Mouse (Mus musculus) MEL (cell line): ENCODE results near the gene Pla2g1b. TPM values are rescaled to one million over a fixed set of nuclear protein-coding genes. Genes with fewer than 3 reads are reported as not detected.
A peak's percentile ranks its signal among the peaks of the same experiment; 100 is the strongest.

Source experiments
- DNase-seq: peaks from one replicate; pipeline ENCODE4 v3.0.0; 2011; ENCODE audit warnings: low read depth, low spot score
- H3K27ac ChIP-seq: 2 replicates; pipeline ENCODE4 v1.5.1; 2012; ENCODE audit warnings: low read depth, mild to moderate bottlenecking, control low read depth, low read length, moderate library complexity; ENCODE audit not compliant: control insufficient read depth
- H3K27me3 ChIP-seq, 2 experiments: fragments of 150-350 bp in 1 of 2; sonication (generic) in 1 of 2; 2 replicates each; pipeline ENCODE4 v1.6.1; 2012; ENCODE audit warnings: low read length in 2 of 2, mild to moderate bottlenecking in 2 of 2, improper control_type of control experiment in 1 of 2, moderate library complexity in 1 of 2; ENCODE audit not compliant: insufficient read depth in 2 of 2, control insufficient read depth in 1 of 2
- H3K36me3 ChIP-seq, 2 experiments: 2 replicates each; pipeline ENCODE4 v1.6.1; 2012 to 2014; ENCODE audit warnings: low read length in 2 of 2, improper control_type of control experiment in 1 of 2, inconsistent platforms in 1 of 2, mild to moderate bottlenecking in 1 of 2; ENCODE audit not compliant: insufficient read depth in 2 of 2, control insufficient read depth in 1 of 2
- H3K4me1 ChIP-seq, 2 experiments: fragments of 150-350 bp in 1 of 2; sonication (generic) in 1 of 2; 2 replicates each; pipeline ENCODE4 v1.6.1; 2012; ENCODE audit warnings: low read length in 2 of 2, improper control_type of control experiment in 1 of 2, mild to moderate bottlenecking in 1 of 2; ENCODE audit not compliant: insufficient read depth in 2 of 2, control insufficient read depth in 1 of 2
- H3K4me3 ChIP-seq, 2 experiments: fragments of 150-350 bp in 1 of 2; sonication (generic) in 1 of 2; 2 replicates each; pipeline ENCODE4 v1.5.1; 2012; ENCODE audit warnings: low read depth in 2 of 2, low read length in 2 of 2, mild to moderate bottlenecking in 2 of 2, moderate library complexity in 2 of 2, control low read depth in 1 of 2, improper control_type of control experiment in 1 of 2; ENCODE audit not compliant: control insufficient read depth in 1 of 2, insufficient read depth in 1 of 2
- H3K79me2 ChIP-seq: 2 replicates; pipeline ENCODE4 v1.6.1; 2012; ENCODE audit warnings: mild to moderate bottlenecking, low read length, moderate library complexity; ENCODE audit not compliant: control insufficient read depth, poor library complexity, insufficient read depth
- H3K9ac ChIP-seq: 2 replicates; pipeline ENCODE4 v1.6.1; 2012; ENCODE audit warnings: low read depth, mild to moderate bottlenecking, control low read depth, low read length, moderate library complexity; ENCODE audit not compliant: control insufficient read depth, poor library complexity, severe bottlenecking
- H3K9me3 ChIP-seq: fragments of 150-350 bp; sonication (generic); replicated peaks from 2 replicates; pipeline ENCODE4 v1.6.1; 2012; ENCODE audit warnings: mild to moderate bottlenecking, low read length, improper control_type of control experiment, moderate library complexity; ENCODE audit not compliant: insufficient read depth
- CHD2 ChIP-seq: IDR thresholded peaks from 2 replicates; pipeline ENCODE4 v1.6.1; 2011; ENCODE audit warnings: low read length, improper control_type of control experiment
- CTCF ChIP-seq, 3 experiments: IDR thresholded peaks in 2 of 3; conservative IDR thresholded peaks in 1 of 3; 2 replicates each; pipeline ENCODE4 v1.5.1; 2011 to 2012; ENCODE audit warnings: low read length in 3 of 3, low read depth in 2 of 3, mild to moderate bottlenecking in 2 of 3, improper control_type of control experiment in 1 of 3, inconsistent platforms in 1 of 3, mixed read lengths in 1 of 3, moderate library complexity in 1 of 3; ENCODE audit not compliant: control insufficient read depth in 1 of 3, insufficient read depth in 1 of 3, poor library complexity in 1 of 3, severe bottlenecking in 1 of 3
- E2F4 ChIP-seq: IDR thresholded peaks from 2 replicates; pipeline ENCODE4 v1.6.1; 2011; ENCODE audit warnings: low read depth, low read length, improper control_type of control experiment, borderline replicate concordance
- ELF1 ChIP-seq: IDR thresholded peaks from 2 replicates; pipeline ENCODE4 v1.6.1; 2014; ENCODE audit warnings: low read depth, mild to moderate bottlenecking, inconsistent platforms, low read length, improper control_type of control experiment, moderate library complexity
- EP300 ChIP-seq, 2 experiments: IDR thresholded peaks; 2 replicates each; pipeline ENCODE4 v1.6.1; 2011; ENCODE audit warnings: improper control_type of control experiment in 2 of 2, low read length in 2 of 2, low read depth in 1 of 2, mild to moderate bottlenecking in 1 of 2
- GATA1 ChIP-seq: IDR thresholded peaks from 2 replicates; pipeline ENCODE4 v1.6.1; 2011; ENCODE audit warnings: low read depth, low read length, improper control_type of control experiment
- JUND ChIP-seq: IDR thresholded peaks from 2 replicates; pipeline ENCODE4 v1.6.1; 2011; ENCODE audit warnings: low read depth, mild to moderate bottlenecking, improper control_type of control experiment, low read length
- KAT2A ChIP-seq: conservative IDR thresholded peaks from 2 replicates; pipeline ENCODE4 v1.6.1; 2012; ENCODE audit warnings: low read depth, low read length, improper control_type of control experiment, inconsistent platforms
- MEF2A ChIP-seq: IDR thresholded peaks from 2 replicates; pipeline ENCODE4 v1.6.1; 2014; ENCODE audit warnings: low read depth, mild to moderate bottlenecking, inconsistent platforms, low read length, improper control_type of control experiment; ENCODE audit not compliant: poor library complexity, insufficient replicate concordance, severe bottlenecking; ENCODE audit errors: extremely low read depth
- MYC ChIP-seq: IDR thresholded peaks from 2 replicates; pipeline ENCODE4 v1.6.1; 2011; ENCODE audit warnings: low read depth, mild to moderate bottlenecking, low read length, improper control_type of control experiment, moderate library complexity
- NELFE ChIP-seq: IDR thresholded peaks from 2 replicates; pipeline ENCODE4 v1.6.1; 2011; ENCODE audit warnings: low read depth, low read length, improper control_type of control experiment
- NRF1 ChIP-seq: IDR thresholded peaks from 2 replicates; pipeline ENCODE4 v1.6.1; 2014; ENCODE audit warnings: low read depth, mild to moderate bottlenecking, inconsistent platforms, low read length, improper control_type of control experiment, moderate library complexity; ENCODE audit not compliant: poor library complexity, insufficient read depth, severe bottlenecking
- POLR2AphosphoS2 ChIP-seq: IDR thresholded peaks from 2 replicates; pipeline ENCODE4 v1.6.1; 2011; ENCODE audit warnings: low read length, improper control_type of control experiment
- POLR2AphosphoS5 ChIP-seq: IDR thresholded peaks from 2 replicates; pipeline ENCODE4 v1.6.1; 2012; ENCODE audit warnings: low read depth, borderline replicate concordance, mild to moderate bottlenecking, inconsistent platforms, low read length, moderate library complexity, mixed read lengths
- RAD21 ChIP-seq: IDR thresholded peaks from 2 replicates; pipeline ENCODE4 v1.6.1; 2011; ENCODE audit warnings: mild to moderate bottlenecking, low read depth, low read length, improper control_type of control experiment
- RCOR1 ChIP-seq: IDR thresholded peaks from 2 replicates; pipeline ENCODE4 v1.6.1; 2012; ENCODE audit warnings: low read depth, mild to moderate bottlenecking, inconsistent platforms, low read length, improper control_type of control experiment
- SIN3A ChIP-seq: IDR thresholded peaks from 2 replicates; pipeline ENCODE4 v1.6.1; 2012; ENCODE audit warnings: low read length, improper control_type of control experiment, inconsistent platforms
- SMC3 ChIP-seq: IDR thresholded peaks from 2 replicates; pipeline ENCODE4 v1.6.1; 2011; ENCODE audit warnings: low read depth, low read length, improper control_type of control experiment
- TAL1 ChIP-seq: IDR thresholded peaks from 2 replicates; pipeline ENCODE4 v1.6.1; 2012; ENCODE audit warnings: mild to moderate bottlenecking, inconsistent platforms, low read length, moderate library complexity, mixed read lengths
- USF1 ChIP-seq: IDR thresholded peaks from 2 replicates; pipeline ENCODE4 v1.6.1; 2014; ENCODE audit warnings: low read depth, mild to moderate bottlenecking, inconsistent platforms, low read length, improper control_type of control experiment, moderate library complexity
- USF2 ChIP-seq, 2 experiments: IDR thresholded peaks; 2 replicates each; pipeline ENCODE4 v1.6.1; 2011 to 2012; ENCODE audit warnings: improper control_type of control experiment in 2 of 2, low read length in 2 of 2, borderline replicate concordance in 1 of 2, inconsistent platforms in 1 of 2, low read depth in 1 of 2, mild to moderate bottlenecking in 1 of 2; ENCODE audit not compliant: insufficient read depth in 1 of 2
- ZC3H11A ChIP-seq: IDR thresholded peaks from 2 replicates; pipeline ENCODE4 v1.6.1; 2012; ENCODE audit warnings: low read depth, mild to moderate bottlenecking, inconsistent platforms, low read length, improper control_type of control experiment
- ZKSCAN1 ChIP-seq: IDR thresholded peaks from 2 replicates; pipeline ENCODE4 v1.6.1; 2012; ENCODE audit warnings: low read depth, mild to moderate bottlenecking, inconsistent platforms, low read length, improper control_type of control experiment, moderate library complexity
- ZMIZ1 ChIP-seq: IDR thresholded peaks from 2 replicates; pipeline ENCODE4 v1.6.1; 2012; ENCODE audit warnings: low read depth, mild to moderate bottlenecking, inconsistent platforms, low read length, improper control_type of control experiment, moderate library complexity
- polyA plus RNA-seq, 2 experiments: library from polyadenylated mRNA; stranded (reverse) in 1 of 2; unstranded in 1 of 2; fragments of >175 nt in 1 of 2; fragments of >200 nt in 1 of 2; gene quantifications; 2 replicates each; pipeline versions ENCODE4 v1.2.1 to v1.2.4; 2012; ENCODE audit warnings: low replicate concordance in 2 of 2, low read depth in 1 of 2; ENCODE audit not compliant: insufficient read length in 2 of 2, insufficient read depth in 1 of 2, missing spikeins in 1 of 2
- total RNA-seq: library from RNA; depleted of rRNA; stranded (reverse); fragments of 300-350 nt; gene quantifications from 2 replicates; pipeline ENCODE4 v1.2.3, GENCODE M21; 2012

Gene Pla2g1b
- total and polyA plus RNA-seq, 3 experiments: 0.58 to 6.6 TPM; not detected in 1

- no peak for TF ChIP-seq NELFE
- no peak for TF ChIP-seq USF1
- TF ChIP-seq POLR2AphosphoS2: no peak
- TF ChIP-seq SMC3: peak; percentile 53
- no peak for TF ChIP-seq JUND
- TF ChIP-seq, all 39 proteins: peak for 14
Observed at GRCm38 (mm10) chr5:115465642-115466420, at the start of gene Pla2g1b (continued).

GRCm38 (mm10) chr5:115428831-115429358, 37.2 kb upstream of the Pla2g1b start:
- Histone ChIP-seq H3K4me1 (peaks cover 8 to 11% of the 10 kb centered on the region in 2 experiments; a peak in 3 of 4 replicates), H3K79me2 (no peaks in the 10 kb centered on the region), H3K9me3 (no peaks in the 10 kb centered on the region), H3K27me3 (no peaks in the 10 kb centered on the region), H3K4me3 (no peak overlapping the region), H3K27ac (no peak overlapping the region), H3K9ac (no peak overlapping the region), H3K36me3 (peaks cover 0 to 8% of the 10 kb centered on the region in 2 experiments; a peak in 2 of 4 replicates)
- DNase-seq: no peak
- TF ChIP-seq RCOR1: no peak
- no peak for TF ChIP-seq ZMIZ1
- no peak for TF ChIP-seq POLR2AphosphoS5
- TF ChIP-seq ELF1: no peak
- no peak for TF ChIP-seq GATA1
- TF ChIP-seq USF2 (IDR thresholded peaks at IDR 0.05; ENCODE audit: borderline replicate concordance in 1 of 2, insufficient read depth in 1 of 2, low read depth in 1 of 2, low read length in 2 of 2): no peak
- no peak for TF ChIP-seq SIN3A
- TF ChIP-seq ZC3H11A: no peak

GRCm38 (mm10) chr5:115429359-115430186, 36.5 kb upstream of the Pla2g1b start, which contains the start of gene Msi1:
Gene Msi1, plus strand, starts transcription at chr5:115429599.
- Histone ChIP-seq H3K4me1 (peaks cover 8 to 11% of the 10 kb centered on the region in 2 experiments; a peak in 3 of 4 replicates), H3K27ac (no peak within 1 kb of the TSS), H3K27me3 (no peaks in the 10 kb centered on the region), H3K9me3 (no peaks in the 10 kb centered on the region), H3K36me3 (peaks cover 0 to 8% of the 10 kb centered on the region in 2 experiments; a peak in 2 of 4 replicates), H3K9ac (no peak within 1 kb of the TSS), H3K79me2 (no peaks in the 10 kb centered on the region), H3K4me3 (no peak within 1 kb of the TSS)
- DNase-seq: no peak
- no peak for TF ChIP-seq ZC3H11A
- TF ChIP-seq POLR2AphosphoS5: no peak
- TF ChIP-seq USF2 (IDR thresholded peaks at IDR 0.05; ENCODE audit: borderline replicate concordance in 1 of 2, insufficient read depth in 1 of 2, low read depth in 1 of 2, low read length in 2 of 2): no peak
- no peak for TF ChIP-seq ELF1
- no peak for TF ChIP-seq MEF2A
- no peak for TF ChIP-seq MYC
- TF ChIP-seq KAT2A: no peak
- TF ChIP-seq ZMIZ1: no peak
- TF ChIP-seq TAL1: no peak
- TF ChIP-seq E2F4: no peak
- no peak for TF ChIP-seq NRF1
- TF ChIP-seq RAD21: no peak
- no peak for TF ChIP-seq CTCF (IDR thresholded peaks at IDR 0.05 in 2 of 3, conservative IDR thresholded peaks at IDR 0.05 in 1 of 3; ENCODE audit: control insufficient read depth in 1 of 3, insufficient read depth in 1 of 3, low read depth in 2 of 3, low read length in 3 of 3, poor library complexity in 1 of 3, severe bottlenecking in 1 of 3)
- no peak for TF ChIP-seq ZKSCAN1
- TF ChIP-seq EP300 (IDR thresholded peaks at IDR 0.05; ENCODE audit: low read depth in 1 of 2, low read length in 2 of 2): no peak
- no peak for TF ChIP-seq CHD2
